Mouse (Mus musculus): ENCODE measurements around the gene Lipm.

- no peak for TF ChIP-seq EP300 (optimal IDR thresholded peaks at IDR 0.05)
- no peak for TF ChIP-seq CTCF (IDR thresholded peaks at IDR 0.05; ENCODE audit: low read depth)
Observed at GRCm38 (mm10) chr19:34100633-34101032, at the start of gene Lipm.
